In genomic region chr12:16506796-16507790, GRCm38 (mm10) we compare ENCODE assay signal across 10 mouse cellular contexts.
DNase-seq lines count a peak whose midpoint lies in the region; ATAC-seq lines count a peak whose summit lies in the region.
"Had no signal": no experiment of that assay in that cellular context is flagged by ENCODE, and none has a peak within 500 bp of the region (broad histone marks: within the 10 kb centered on the region; RNA-seq: fewer than 3 reads in every experiment).

No protein-coding gene starts in this region.

- peak; percentile 49; the same call in 1 of the 2 replicates for ATAC-seq in forebrain, embryonic 16.5 days
- no peak for ATAC-seq in midbrain, embryonic 11.5 days (ENCODE audit: low FRiP score)
- peak; percentile 32 for ATAC-seq in hindbrain, embryonic 16.5 days
- ATAC-seq in frontal cortex, adult (ENCODE audit: low TSS enrichment) = no peak

- 0 out of 2 replicates have a peak, but pooled peaks cover 2% of the 10 kb centered on the region for H3K9me3 ChIP-seq in forebrain, embryonic 16.5 days (ENCODE audit: control insufficient read depth, low read length)
- peaks cover 5% of the 10 kb centered on the region; the same call in 1 of the 2 replicates for H3K9me3 ChIP-seq in forebrain, embryonic 10.5 days
- peaks cover 8% of the 10 kb centered on the region; the same call in 1 of the 2 replicates for H3K9me3 ChIP-seq in midbrain, embryonic 10.5 days (replicated peaks)
- peaks cover 4% of the 10 kb centered on the region; the same call in 1 of the 2 replicates for H3K9me3 ChIP-seq in midbrain, embryonic 11.5 days (ENCODE audit: control insufficient read depth, low read length)
- H3K9me3 ChIP-seq in hindbrain, embryonic 16.5 days (ENCODE audit: control insufficient read depth, low read length) = no peaks in the 10 kb centered on the region; the same call in 1 of the 2 replicates

- H3K36me3 ChIP-seq in forebrain, embryonic 16.5 days (ENCODE audit: control insufficient read depth, insufficient read depth) = no peaks in the 10 kb centered on the region
- no peaks in the 10 kb centered on the region for H3K36me3 ChIP-seq in forebrain, embryonic 10.5 days (replicated peaks)
- no peaks in the 10 kb centered on the region for H3K36me3 ChIP-seq in midbrain, embryonic 10.5 days
- H3K36me3 ChIP-seq in midbrain, embryonic 11.5 days (ENCODE audit: control insufficient read depth, insufficient read depth, low read length) = no peaks in the 10 kb centered on the region
- H3K36me3 ChIP-seq in hindbrain, embryonic 16.5 days (ENCODE audit: control insufficient read depth, insufficient read depth, low read length) = no peaks in the 10 kb centered on the region
- H3K36me3 ChIP-seq in splenic B cell, adult 2 months (ENCODE audit: control insufficient read depth, insufficient read depth, low read length, poor library complexity, severe bottlenecking) = no peaks in the 10 kb centered on the region

- H3K9ac ChIP-seq in forebrain, embryonic 16.5 days (replicated peaks; ENCODE audit: low read depth, low read length) = no peak overlapping the region; the same call in 1 of the 2 replicates
- no peak overlapping the region for H3K9ac ChIP-seq in midbrain, embryonic 11.5 days (ENCODE audit: low read length)
- H3K9ac ChIP-seq in hindbrain, embryonic 16.5 days (ENCODE audit: low read depth, low read length) = no peak overlapping the region

- H3K27ac ChIP-seq in forebrain, embryonic 16.5 days (ENCODE audit: low read length) = 0 out of 2 replicates have a peak overlapping the region, but pooled peaks have one; percentile 30
- no peak overlapping the region for H3K27ac ChIP-seq in forebrain, embryonic 10.5 days
- peak overlapping the region; percentile 42; the same call in 1 of the 2 replicates for H3K27ac ChIP-seq in midbrain, embryonic 10.5 days (replicated peaks)
- no peak overlapping the region for H3K27ac ChIP-seq in midbrain, embryonic 11.5 days (ENCODE audit: low read depth, low read length)
- H3K27ac ChIP-seq in hindbrain, embryonic 16.5 days (ENCODE audit: low read depth, low read length) = no peak overlapping the region

- WGBS in forebrain, embryonic 16.5 days = 57% methylated on average over 17 of the region's 17 CpGs
- 67% methylated on average over 17 of the region's 17 CpGs for WGBS in forebrain, embryonic 10.5 days
- 70% methylated on average over 17 of the region's 17 CpGs for WGBS in midbrain, embryonic 10.5 days
- WGBS in midbrain, embryonic 11.5 days = 69% methylated on average over 17 of the region's 17 CpGs
- WGBS in hindbrain, embryonic 16.5 days = 53% methylated on average over 17 of the region's 17 CpGs

- H3K4me2 ChIP-seq in forebrain, embryonic 16.5 days (ENCODE audit: low read length) = no peak overlapping the region
- no peak overlapping the region for H3K4me2 ChIP-seq in midbrain, embryonic 11.5 days
- H3K4me2 ChIP-seq in hindbrain, embryonic 16.5 days (ENCODE audit: low read length) = no peak overlapping the region

- H3K4me1 ChIP-seq in forebrain, embryonic 16.5 days (replicated peaks; ENCODE audit: control insufficient read depth, insufficient read depth, low read length) = peaks cover 14% of the 10 kb centered on the region
- peaks cover 23% of the 10 kb centered on the region for H3K4me1 ChIP-seq in forebrain, embryonic 10.5 days
- peaks cover 35% of the 10 kb centered on the region for H3K4me1 ChIP-seq in midbrain, embryonic 10.5 days
- H3K4me1 ChIP-seq in midbrain, embryonic 11.5 days (ENCODE audit: control insufficient read depth, insufficient read depth, low read length) = peaks cover 6% of the 10 kb centered on the region
- peaks cover 7% of the 10 kb centered on the region; the same call in 1 of the 2 replicates for H3K4me1 ChIP-seq in hindbrain, embryonic 16.5 days (ENCODE audit: control insufficient read depth, insufficient read depth, low read depth, low read length)

- no peaks in the 10 kb centered on the region for H3K27me3 ChIP-seq in forebrain, embryonic 16.5 days (replicated peaks; ENCODE audit: control insufficient read depth, insufficient read depth, low read length)
- peaks cover 13% of the 10 kb centered on the region for H3K27me3 ChIP-seq in forebrain, embryonic 10.5 days (ENCODE audit: poor library complexity, severe bottlenecking)
- no peaks in the 10 kb centered on the region for H3K27me3 ChIP-seq in midbrain, embryonic 10.5 days (ENCODE audit: low read depth, poor library complexity, severe bottlenecking)
- no peaks in the 10 kb centered on the region for H3K27me3 ChIP-seq in midbrain, embryonic 11.5 days (ENCODE audit: control insufficient read depth, insufficient read depth, low read length)
- H3K27me3 ChIP-seq in hindbrain, embryonic 16.5 days (replicated peaks; ENCODE audit: control insufficient read depth, insufficient read depth, low read length) = no peaks in the 10 kb centered on the region
- H3K27me3 ChIP-seq in splenic B cell, adult 2 months (ENCODE audit: control insufficient read depth, insufficient read depth, low read length, poor library complexity, severe bottlenecking) = no peaks in the 10 kb centered on the region

- H3K4me3 ChIP-seq in forebrain, embryonic 16.5 days (replicated peaks; ENCODE audit: low read length) = no peak overlapping the region
- H3K4me3 ChIP-seq in forebrain, embryonic 10.5 days = no peak overlapping the region
- H3K4me3 ChIP-seq in midbrain, embryonic 10.5 days = no peak overlapping the region
- no peak overlapping the region for H3K4me3 ChIP-seq in midbrain, embryonic 11.5 days (ENCODE audit: low read depth, low read length)
- no peak overlapping the region for H3K4me3 ChIP-seq in hindbrain, embryonic 16.5 days (ENCODE audit: low read length)
- H3K4me3 ChIP-seq: megakaryocyte, embryonic 14.5 days had no signal

- DNase-seq in forebrain, embryonic 10.5 days (ENCODE audit: extremely low spot score, low spot score) = no peak
- DNase-seq in midbrain, embryonic 10.5 days (ENCODE audit: low spot score) = peak; percentile 19
- DNase-seq in midbrain, embryonic 11.5 days (ENCODE audit: low spot score, missing footprints) = no peak
- DNase-seq in splenic B cell, adult 2 months (ENCODE audit: low read depth, low spot score) = peak; percentile 54
- DNase-seq in thymus, postnatal 14 days = no peak
- DNase-seq: thymus, postnatal 25 days had no signal

Comparison
In these comparisons a context has a peak if more than half of its experiments do, and no peak if none do; other contexts are left out.
1. H3K27ac ChIP-seq: peak in forebrain, embryonic 16.5 days (single experiment) and midbrain, embryonic 10.5 days (single experiment); none in forebrain, embryonic 10.5 days (single experiment), midbrain, embryonic 11.5 days (single experiment) and hindbrain, embryonic 16.5 days (single experiment).
2. DNase-seq: peak in midbrain, embryonic 10.5 days (single experiment) and splenic B cell, adult 2 months (single experiment); none in forebrain, embryonic 10.5 days (single experiment), midbrain, embryonic 11.5 days (single experiment) and thymus, postnatal 14 days (single experiment).
3. ATAC-seq: peak in forebrain, embryonic 16.5 days (single experiment) and hindbrain, embryonic 16.5 days (single experiment); none in midbrain, embryonic 11.5 days (single experiment) and frontal cortex, adult (single experiment).